Mouse (Mus musculus): ENCODE measurements at regions not wholly inside any gene's neighbourhood (a gene's known extent, or its start where the extent isn't known, plus 50 kb on each side); places are given as distances from the start of the nearest gene placed in this dataset.

GRCm38 (mm10) chr8:34476146-34476820 lies 364.7 kb upstream of the Gm10131 start:
- no peak for TF ChIP-seq POLR2A (IDR thresholded peaks at IDR 0.05; ENCODE audit: borderline replicate concordance, insufficient read depth, low read length)
- no peak for TF ChIP-seq CTCF (IDR thresholded peaks at IDR 0.05; ENCODE audit: borderline replicate concordance, insufficient read depth, low read depth, low read length)
